Mouse (Mus musculus): Measurements from ENCODE around the gene Stn1. TPM values are rescaled to one million over a fixed set of nuclear protein-coding genes. Genes with fewer than 3 reads are reported as not detected.

Gene Stn1
- polyA plus RNA-seq, 1 experiment from 2014 or later = 49.7 TPM

DNA sequence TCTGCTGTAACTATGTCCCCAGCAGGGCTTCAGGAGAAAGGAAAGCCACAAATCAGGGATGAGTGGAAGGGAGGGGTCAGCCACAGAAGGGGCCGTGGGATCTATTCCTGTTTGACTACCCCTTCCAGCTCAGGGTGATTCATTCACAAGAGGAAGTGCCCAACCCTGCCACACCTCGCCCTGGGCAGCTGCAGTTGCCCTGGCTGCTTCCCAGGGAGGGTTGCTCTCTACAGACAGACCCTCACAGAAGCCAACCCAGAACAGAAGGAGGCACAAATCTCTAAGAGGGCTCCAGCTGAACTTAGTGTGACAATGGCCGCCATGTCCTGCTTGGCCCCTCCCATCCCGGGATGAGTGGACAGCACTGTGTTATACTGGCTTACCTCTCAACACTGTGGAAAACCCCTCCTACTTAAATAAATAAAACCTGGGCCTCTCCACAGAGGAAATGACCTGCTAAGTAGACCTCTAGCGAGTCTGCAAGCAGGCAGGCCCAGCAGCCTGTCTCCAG is 28.5 kb downstream of the Stn1 start:
- peak; percentile 82 for ATAC-seq (ENCODE audit: insufficient read depth, low FRiP score)
- peak overlapping the region; percentile 18; the same call in 1 of the 2 replicates for H3K4me2 ChIP-seq (ENCODE audit: low read depth, low read length)
- H3K4me3 ChIP-seq (replicated peaks; ENCODE audit: low read length) = no peak overlapping the region
- H3K9me3 ChIP-seq (replicated peaks; ENCODE audit: control insufficient read depth, low read length) = no peaks in the 10 kb centered on the region
- peak overlapping the region; percentile 93 for H3K27ac ChIP-seq (ENCODE audit: low read length)
- 0 out of 2 replicates have a peak, but pooled peaks cover 4% of the 10 kb centered on the region for H3K36me3 ChIP-seq (ENCODE audit: control insufficient read depth, insufficient read depth, low read length)
- H3K9ac ChIP-seq (ENCODE audit: low read length) = peak overlapping the region; percentile 57; the same call in 1 of the 2 replicates
- WGBS = 35% methylated on average over 5 of the region's 5 CpGs
- H3K4me1 ChIP-seq (ENCODE audit: control insufficient read depth, insufficient read depth, low read length) = peaks cover 54% of the 10 kb centered on the region
- H3K27me3 ChIP-seq (ENCODE audit: control insufficient read depth, insufficient read depth, low read length) = no peaks in the 10 kb centered on the region

DNA sequence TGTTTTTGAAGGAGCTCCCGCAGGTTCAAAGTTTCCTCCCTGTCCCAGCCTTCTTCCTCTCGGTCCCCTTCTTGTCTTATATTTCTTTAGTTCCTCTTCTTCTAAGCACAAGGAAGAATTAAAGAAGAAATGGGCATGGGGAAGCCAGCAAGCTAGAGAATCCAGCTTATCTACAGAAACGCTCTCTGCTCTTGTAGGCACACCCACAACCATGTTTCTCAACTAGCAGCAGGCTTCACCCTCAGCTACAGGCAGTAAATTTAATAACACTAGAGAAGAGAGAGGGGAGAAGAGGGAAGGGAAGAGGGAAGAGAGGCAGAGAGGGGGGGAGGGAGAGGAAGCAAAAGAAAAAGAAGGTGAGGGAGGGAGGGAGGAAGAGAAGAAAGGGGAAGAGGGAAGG is 29.1 kb downstream of the Stn1 start:
- Histone ChIP-seq H3K4me1 (ENCODE audit: control insufficient read depth, insufficient read depth, low read length) (peaks cover 49% of the 10 kb centered on the region), H3K27ac (ENCODE audit: low read length) (peak overlapping the region; percentile 93), H3K9ac (ENCODE audit: low read length) (peak overlapping the region; percentile 57), H3K36me3 (ENCODE audit: control insufficient read depth, insufficient read depth, low read length) (0 out of 2 replicates have a peak, but pooled peaks cover 4% of the 10 kb centered on the region), H3K4me3 (replicated peaks; ENCODE audit: low read length) (no peak overlapping the region), H3K4me2 (ENCODE audit: low read depth, low read length) (peak overlapping the region; percentile 18), H3K27me3 (ENCODE audit: control insufficient read depth, insufficient read depth, low read length) (no peaks in the 10 kb centered on the region), H3K9me3 (replicated peaks; ENCODE audit: control insufficient read depth, low read length) (no peaks in the 10 kb centered on the region)
- 54% methylated on average over 3 of the region's 3 CpGs for whole genome bisulfite sequencing
- ATAC-seq (ENCODE audit: insufficient read depth, low FRiP score) = no peak

DNA sequence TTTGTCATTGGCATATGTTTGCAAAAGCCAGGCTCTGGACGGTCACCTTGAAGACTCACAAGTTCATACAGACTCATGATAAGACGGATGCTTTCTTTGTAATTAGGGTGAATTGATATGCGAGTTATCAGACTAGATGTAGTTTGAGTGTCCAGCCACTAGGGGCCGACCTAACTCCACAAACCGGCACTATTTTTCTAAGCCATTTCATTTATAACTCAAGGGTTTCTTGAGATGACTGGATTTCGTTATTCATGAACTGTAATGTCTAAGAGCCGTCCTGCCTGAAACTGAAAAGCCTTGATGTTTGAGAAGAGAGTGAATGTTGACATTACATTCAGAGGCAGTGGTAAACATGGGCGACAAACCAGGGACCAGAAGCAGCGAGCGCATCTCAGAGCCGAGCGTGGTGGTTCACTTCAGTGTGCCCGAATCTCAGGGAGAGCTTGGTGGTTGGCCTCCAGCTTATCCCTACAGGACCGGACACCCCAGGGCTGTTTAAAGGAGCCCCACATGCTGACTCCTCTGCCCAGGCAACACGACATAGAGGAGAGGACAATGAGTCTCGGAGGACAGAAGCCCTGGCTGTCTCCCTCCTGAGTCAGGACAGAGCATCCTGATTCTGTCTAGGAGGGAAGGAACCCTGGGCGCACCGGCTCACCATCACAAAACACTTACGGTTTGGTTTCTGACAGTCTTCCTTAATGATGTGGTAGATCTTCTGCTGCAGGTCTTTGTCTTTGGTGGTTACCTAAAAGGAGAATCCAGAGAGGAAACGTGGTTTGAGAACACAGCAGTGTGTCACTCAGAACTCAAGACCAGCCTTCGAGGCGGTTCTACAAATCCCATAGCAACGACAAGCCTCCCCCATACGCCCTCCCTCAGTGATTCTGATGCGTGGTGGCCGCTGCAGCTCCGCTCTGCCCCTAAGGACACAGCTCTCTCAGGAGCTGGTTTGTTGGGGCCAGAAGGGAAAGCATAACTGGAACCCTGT is 29.9 kb downstream of the Stn1 start:
- ATAC-seq (ENCODE audit: insufficient read depth, low FRiP score) = no peak
- 0 out of 2 replicates have a peak, but pooled peaks cover 4% of the 10 kb centered on the region for H3K36me3 ChIP-seq (ENCODE audit: control insufficient read depth, insufficient read depth, low read length)
- peak overlapping the region; percentile 57 for H3K9ac ChIP-seq (ENCODE audit: low read length)
- no peaks in the 10 kb centered on the region for H3K27me3 ChIP-seq (ENCODE audit: control insufficient read depth, insufficient read depth, low read length)
- 49% methylated on average over 27 of the region's 27 CpGs for WGBS
- H3K4me1 ChIP-seq (ENCODE audit: control insufficient read depth, insufficient read depth, low read length) = peaks cover 41% of the 10 kb centered on the region
- H3K27ac ChIP-seq (ENCODE audit: low read length) = peak overlapping the region; percentile 93
- peak overlapping the region; percentile 18 for H3K4me2 ChIP-seq (ENCODE audit: low read depth, low read length)
- no peak overlapping the region for H3K4me3 ChIP-seq (replicated peaks; ENCODE audit: low read length)
- no peaks in the 10 kb centered on the region for H3K9me3 ChIP-seq (replicated peaks; ENCODE audit: control insufficient read depth, low read length)

DNA sequence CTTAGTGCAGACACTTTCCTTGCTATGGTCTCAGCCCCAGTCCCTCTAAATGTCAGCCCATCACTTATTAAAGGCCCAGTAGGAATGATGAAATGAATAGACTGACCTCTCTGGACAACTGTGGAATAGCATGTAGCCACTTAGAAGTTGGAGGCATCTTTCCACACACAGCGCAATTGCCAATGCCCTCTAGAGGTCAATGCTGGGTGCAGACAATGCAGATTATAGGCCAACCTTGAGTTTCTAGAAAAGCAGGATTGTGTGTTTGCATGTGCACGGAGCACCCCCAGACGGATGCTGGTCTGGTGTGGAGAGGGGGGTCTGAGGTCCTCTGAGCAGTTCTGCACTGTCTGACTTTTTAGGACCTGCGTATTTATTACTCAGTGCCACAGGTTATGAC is 33.7 kb downstream of the Stn1 start:
- 72% methylated on average over 4 of the region's 4 CpGs for WGBS
- ATAC-seq (ENCODE audit: insufficient read depth, low FRiP score) = no peak

DNA sequence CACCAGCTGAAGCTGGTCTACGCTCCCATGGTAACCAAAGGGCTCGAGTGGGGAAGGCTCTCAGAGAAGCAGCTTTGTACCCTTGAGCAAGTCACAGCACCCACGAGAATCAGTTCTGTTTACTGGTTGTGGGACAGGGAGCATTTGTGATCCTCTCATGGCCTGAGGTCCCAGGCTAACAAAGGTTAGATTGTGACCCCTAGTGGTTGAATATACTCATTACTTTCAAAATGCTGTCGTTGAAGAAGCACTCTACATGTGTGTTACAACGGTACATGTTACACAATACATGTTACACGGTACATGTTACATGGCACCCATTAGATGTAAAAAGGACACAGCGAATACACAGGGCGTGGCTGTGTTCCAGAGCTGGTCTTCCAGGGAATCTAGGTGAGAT is 34.7 kb downstream of the Stn1 start:
- no peaks in the 10 kb centered on the region for H3K36me3 ChIP-seq (ENCODE audit: control insufficient read depth, insufficient read depth, low read length)
- H3K4me2 ChIP-seq (ENCODE audit: low read depth, low read length) = no peak overlapping the region
- H3K4me3 ChIP-seq (replicated peaks; ENCODE audit: low read length) = no peak overlapping the region
- H3K4me1 ChIP-seq (ENCODE audit: control insufficient read depth, insufficient read depth, low read length) = peaks cover 10% of the 10 kb centered on the region
- no peaks in the 10 kb centered on the region for H3K9me3 ChIP-seq (replicated peaks; ENCODE audit: control insufficient read depth, low read length)
- no peak for ATAC-seq (ENCODE audit: insufficient read depth, low FRiP score)
- H3K27me3 ChIP-seq (ENCODE audit: control insufficient read depth, insufficient read depth, low read length) = no peaks in the 10 kb centered on the region
- H3K27ac ChIP-seq (ENCODE audit: low read length) = no peak overlapping the region
- WGBS = 77% methylated on average over 8 of the region's 8 CpGs
- no peak overlapping the region for H3K9ac ChIP-seq (ENCODE audit: low read length)

More for the DNA sequence above, 33.7 kb downstream of the Stn1 start:
- no peaks in the 10 kb centered on the region for H3K27me3 ChIP-seq (ENCODE audit: control insufficient read depth, insufficient read depth, low read length)
- H3K9ac ChIP-seq (ENCODE audit: low read length) = no peak overlapping the region
- no peak overlapping the region for H3K4me3 ChIP-seq (replicated peaks; ENCODE audit: low read length)
- H3K27ac ChIP-seq (ENCODE audit: low read length) = no peak overlapping the region
- no peaks in the 10 kb centered on the region for H3K36me3 ChIP-seq (ENCODE audit: control insufficient read depth, insufficient read depth, low read length)
- no peak overlapping the region for H3K4me2 ChIP-seq (ENCODE audit: low read depth, low read length)
- no peaks in the 10 kb centered on the region for H3K9me3 ChIP-seq (replicated peaks; ENCODE audit: control insufficient read depth, low read length)
- peaks cover 20% of the 10 kb centered on the region for H3K4me1 ChIP-seq (ENCODE audit: control insufficient read depth, insufficient read depth, low read length)

DNA sequence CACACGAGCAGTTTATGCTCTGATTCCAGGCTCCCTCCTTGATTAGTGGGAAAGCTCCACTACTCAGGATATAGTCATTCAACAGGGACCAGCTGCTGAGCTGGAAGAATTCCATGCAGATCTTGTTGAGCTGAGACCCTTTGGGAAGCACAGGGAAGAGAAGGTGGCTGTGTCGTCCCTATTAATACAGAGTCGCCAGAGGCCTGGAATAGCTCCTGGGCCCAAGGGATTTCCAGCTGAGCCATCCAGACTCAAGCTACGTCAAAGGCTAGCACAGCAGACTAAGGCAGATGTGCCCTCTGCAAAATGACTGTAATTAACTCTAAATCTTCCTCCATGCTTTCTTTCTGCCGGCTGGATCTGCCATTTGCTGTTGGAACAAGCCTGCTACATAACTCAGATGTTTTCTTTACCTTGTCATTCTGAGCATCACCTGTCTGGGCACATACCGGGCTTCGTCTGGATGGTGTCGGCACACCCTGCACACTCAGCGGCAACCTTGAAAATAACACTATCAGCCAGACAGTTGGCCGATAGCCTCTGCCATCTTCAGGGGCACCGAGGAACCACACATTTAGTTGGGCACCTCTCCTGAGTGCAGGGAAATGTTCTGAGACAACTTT is 36.8 kb downstream of the Stn1 start:
- Histone ChIP-seq H3K9me3 (replicated peaks; ENCODE audit: control insufficient read depth, low read length) (no peaks in the 10 kb centered on the region), H3K4me2 (ENCODE audit: low read depth, low read length) (no peak overlapping the region), H3K36me3 (ENCODE audit: control insufficient read depth, insufficient read depth, low read length) (no peaks in the 10 kb centered on the region), H3K9ac (ENCODE audit: low read length) (no peak overlapping the region), H3K4me3 (replicated peaks; ENCODE audit: low read length) (no peak overlapping the region), H3K27me3 (ENCODE audit: control insufficient read depth, insufficient read depth, low read length) (no peaks in the 10 kb centered on the region), H3K4me1 (ENCODE audit: control insufficient read depth, insufficient read depth, low read length) (peaks cover 6% of the 10 kb centered on the region), H3K27ac (ENCODE audit: low read length) (peak overlapping the region; percentile 15)
- no peak for ATAC-seq (ENCODE audit: insufficient read depth, low FRiP score)
- WGBS = 67% methylated on average over 11 of the region's 11 CpGs

DNA sequence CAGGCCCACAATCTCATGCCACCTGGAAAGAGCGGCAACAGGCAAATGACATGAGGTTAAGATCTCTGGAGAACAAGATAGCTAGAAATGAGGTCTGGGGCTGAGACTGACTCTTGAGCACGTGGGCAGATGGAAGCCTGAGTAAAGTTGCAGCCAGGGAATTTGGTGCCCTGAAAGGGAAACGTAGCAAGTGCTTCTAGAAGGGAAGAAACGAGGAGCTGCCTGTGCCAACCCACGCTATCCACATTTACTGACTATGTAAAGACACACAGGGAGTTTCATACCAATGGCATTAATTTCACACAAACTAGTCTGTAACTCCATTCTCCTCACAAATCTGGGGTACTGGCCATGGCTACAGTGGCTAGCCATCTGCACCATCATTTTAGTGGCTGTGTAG is 37.5 kb downstream of the Stn1 start:
- no peak for ATAC-seq (ENCODE audit: insufficient read depth, low FRiP score)
- no peak overlapping the region for H3K4me2 ChIP-seq (ENCODE audit: low read depth, low read length)
- no peaks in the 10 kb centered on the region for H3K27me3 ChIP-seq (ENCODE audit: control insufficient read depth, insufficient read depth, low read length)
- no peak overlapping the region for H3K27ac ChIP-seq (ENCODE audit: low read length)
- H3K4me1 ChIP-seq (ENCODE audit: control insufficient read depth, insufficient read depth, low read length) = peaks cover 6% of the 10 kb centered on the region
- H3K9me3 ChIP-seq (replicated peaks; ENCODE audit: control insufficient read depth, low read length) = no peaks in the 10 kb centered on the region
- no peak overlapping the region for H3K9ac ChIP-seq (ENCODE audit: low read length)
- WGBS = 91% methylated on average over 5 of the region's 5 CpGs
- no peaks in the 10 kb centered on the region for H3K36me3 ChIP-seq (ENCODE audit: control insufficient read depth, insufficient read depth, low read length)
- H3K4me3 ChIP-seq (replicated peaks; ENCODE audit: low read length) = no peak overlapping the region

DNA sequence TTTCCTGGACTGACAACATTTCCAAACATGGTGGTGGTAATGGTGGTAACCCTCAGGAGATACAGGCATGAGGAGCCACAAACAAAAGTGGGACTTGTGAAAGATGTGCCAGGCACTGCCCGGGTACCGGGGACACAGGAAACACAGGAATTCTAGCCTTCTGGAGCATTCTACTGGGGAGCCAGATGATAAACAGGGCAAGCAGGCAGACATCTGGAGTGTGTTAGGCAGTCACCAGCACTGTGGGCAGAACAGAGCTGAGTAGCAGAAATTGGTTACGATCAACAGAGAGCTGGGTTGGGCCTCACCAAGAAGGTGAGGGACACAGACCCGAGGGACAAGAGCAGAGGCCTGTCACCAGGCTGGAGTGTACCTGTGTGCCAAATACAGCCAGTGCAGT is 38.4 kb downstream of the Stn1 start:
- Histone ChIP-seq H3K36me3 (ENCODE audit: control insufficient read depth, insufficient read depth, low read length) (no peaks in the 10 kb centered on the region), H3K4me1 (ENCODE audit: control insufficient read depth, insufficient read depth, low read length) (peaks cover 6% of the 10 kb centered on the region), H3K4me2 (ENCODE audit: low read depth, low read length) (no peak overlapping the region), H3K9ac (ENCODE audit: low read length) (no peak overlapping the region), H3K4me3 (replicated peaks; ENCODE audit: low read length) (no peak overlapping the region), H3K9me3 (replicated peaks; ENCODE audit: control insufficient read depth, low read length) (no peaks in the 10 kb centered on the region), H3K27me3 (ENCODE audit: control insufficient read depth, insufficient read depth, low read length) (no peaks in the 10 kb centered on the region), H3K27ac (ENCODE audit: low read length) (no peak overlapping the region)
- WGBS = 48% methylated on average over 4 of the region's 4 CpGs
- no peak for ATAC-seq (ENCODE audit: insufficient read depth, low FRiP score)

DNA sequence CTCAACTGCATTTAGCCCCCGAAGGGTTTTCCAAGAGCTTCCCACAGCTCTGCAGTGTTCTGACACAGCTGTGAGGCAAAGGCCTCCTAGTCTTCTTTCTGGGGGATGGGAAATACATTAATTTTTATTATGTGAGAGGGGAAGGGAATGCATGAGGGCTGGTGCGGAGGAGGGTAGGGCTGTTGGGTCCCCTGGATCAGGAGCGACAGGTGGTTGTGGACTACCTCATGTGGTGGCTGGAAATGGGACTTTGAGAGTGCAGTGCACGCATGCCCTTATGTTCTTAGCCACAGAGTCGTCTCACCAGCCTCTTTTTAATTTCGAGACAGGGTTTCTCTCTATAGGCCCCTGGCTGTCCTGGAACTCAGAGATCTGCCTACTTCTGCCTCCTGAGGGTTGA is 39.6 kb downstream of the Stn1 start:
- H3K27ac ChIP-seq (ENCODE audit: low read length) = no peak overlapping the region
- H3K27me3 ChIP-seq (ENCODE audit: control insufficient read depth, insufficient read depth, low read length) = no peaks in the 10 kb centered on the region
- no peak overlapping the region for H3K4me3 ChIP-seq (replicated peaks; ENCODE audit: low read length)
- H3K9me3 ChIP-seq (replicated peaks; ENCODE audit: control insufficient read depth, low read length) = no peaks in the 10 kb centered on the region
- no peak overlapping the region for H3K4me2 ChIP-seq (ENCODE audit: low read depth, low read length)
- no peak for ATAC-seq (ENCODE audit: insufficient read depth, low FRiP score)
- WGBS = 82% methylated on average over 6 of the region's 6 CpGs
- H3K36me3 ChIP-seq (ENCODE audit: control insufficient read depth, insufficient read depth, low read length) = no peaks in the 10 kb centered on the region
- H3K9ac ChIP-seq (ENCODE audit: low read length) = no peak overlapping the region
- peaks cover 13% of the 10 kb centered on the region for H3K4me1 ChIP-seq (ENCODE audit: control insufficient read depth, insufficient read depth, low read length)
